Mouse (Mus musculus) kidney, adult 11 months (tissue): ENCODE results near the gene Olfr437.
"Not testable (repeated sequence)": the region's sequence is repeated elsewhere in the genome, so short reads cannot be mapped to it uniquely, and the experiment has no call there.

Experiments used
- DNase-seq: peaks from one replicate; pipeline ENCODE4 v3.0.0; 2022

The Olfr437 gene

GRCm38 (mm10) chr6:43162982-43163381 is at the start of gene Olfr437:
Gene Olfr437 (plus strand): TSS chr6:43163282.
- no peak for DNase-seq

GRCm38 (mm10) chr6:43146267-43146666 is 16.8 kb upstream of the Olfr437 start, which contains the start of gene Olfr237-ps1:
Gene Olfr237-ps1 (plus strand): TSS chr6:43146567.
- DNase-seq = not testable (repeated sequence)

DNA sequence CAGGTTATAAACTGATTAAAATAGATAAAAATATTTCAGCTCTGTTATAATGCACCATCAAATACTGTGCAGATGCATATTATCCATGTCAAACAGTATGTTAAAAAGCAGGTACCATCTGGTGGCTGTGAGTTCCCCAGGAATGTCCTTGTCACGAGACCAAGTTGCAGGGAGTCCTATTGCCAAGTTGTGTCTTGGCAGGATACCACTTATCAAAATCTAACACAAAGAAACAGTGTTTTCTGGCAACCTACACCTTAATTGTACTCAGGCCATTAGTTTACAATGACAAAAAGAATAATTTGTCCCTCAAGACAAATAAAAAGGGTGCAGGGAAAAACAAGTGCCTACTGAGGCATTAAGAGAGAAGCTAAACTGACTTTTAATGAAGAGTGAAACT is 3.6 kb upstream of the Olfr437 start:
- no peak for DNase-seq

- DNase-seq = no peak
Measured at GRCm38 (mm10) chr6:43167246-43167645, 4.2 kb downstream of the Olfr437 start.

- no peak for DNase-seq
Measured at GRCm38 (mm10) chr6:43171840-43172239, 8.8 kb downstream of the Olfr437 start, which contains the start of gene Olfr13. Gene Olfr13 (plus strand): TSS chr6:43172140.

DNA sequence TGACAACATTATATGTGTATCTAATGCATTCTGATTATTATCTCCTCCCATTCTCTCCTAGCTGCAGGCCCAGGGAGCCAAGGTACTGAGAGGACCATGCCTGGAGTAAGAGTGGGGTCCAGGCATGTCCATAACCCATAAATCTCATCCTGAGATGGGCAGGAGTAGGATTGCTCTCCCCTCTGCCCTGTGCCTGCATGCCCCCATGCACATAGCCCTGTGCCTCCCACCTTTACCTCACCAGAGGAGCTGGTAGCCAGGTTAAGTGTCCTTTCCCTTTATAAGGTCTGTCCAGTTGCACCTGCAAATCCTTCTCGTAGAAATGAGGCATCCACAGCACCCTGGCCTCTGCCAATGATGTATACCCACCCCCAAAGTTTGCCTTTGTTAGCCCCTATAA is 15.0 kb downstream of the Olfr437 start:
- no peak for DNase-seq

DNA sequence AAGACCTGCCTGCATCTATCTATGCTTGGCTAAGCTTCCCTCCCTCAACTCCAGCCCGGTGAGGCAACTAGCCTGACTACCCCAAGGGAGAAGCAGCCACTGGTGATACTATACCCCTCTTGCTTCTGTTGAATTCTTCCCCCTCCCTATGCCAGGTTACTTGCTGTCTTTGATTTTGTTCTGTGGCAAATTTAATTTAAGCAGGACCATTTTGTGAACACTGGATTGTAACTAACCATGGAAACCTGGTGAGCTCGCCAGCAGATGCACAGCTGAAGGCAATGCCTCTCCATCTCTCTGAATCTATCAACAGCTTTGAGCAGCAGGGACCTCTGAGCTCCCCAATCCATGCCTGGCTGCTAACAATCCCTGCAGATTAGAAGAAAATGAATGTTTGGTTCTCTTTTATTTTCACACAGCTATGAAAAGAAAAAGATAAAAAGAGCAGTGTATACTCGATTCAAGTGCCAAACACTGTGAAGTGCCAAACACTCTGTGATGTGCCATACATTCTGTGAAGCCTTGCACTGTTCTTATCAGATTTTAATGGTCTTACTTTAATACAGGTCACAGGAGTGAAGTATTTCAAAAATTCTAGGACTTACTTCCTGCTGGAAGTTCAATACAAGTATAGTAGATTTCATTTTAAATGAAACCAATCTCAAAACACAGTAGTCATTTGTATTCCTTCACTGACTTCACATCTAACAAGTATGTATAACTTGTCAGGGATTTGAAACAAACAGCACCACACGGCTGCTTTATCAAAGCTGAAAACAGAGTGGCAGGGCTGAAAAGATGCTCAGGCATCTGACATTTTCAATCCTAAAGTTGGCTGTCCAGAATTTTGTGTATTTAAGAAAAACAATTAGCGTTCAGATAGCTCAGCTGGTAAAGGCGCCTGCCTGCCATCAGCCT is 15.8 kb downstream of the Olfr437 start:
- DNase-seq = no peak

DNA sequence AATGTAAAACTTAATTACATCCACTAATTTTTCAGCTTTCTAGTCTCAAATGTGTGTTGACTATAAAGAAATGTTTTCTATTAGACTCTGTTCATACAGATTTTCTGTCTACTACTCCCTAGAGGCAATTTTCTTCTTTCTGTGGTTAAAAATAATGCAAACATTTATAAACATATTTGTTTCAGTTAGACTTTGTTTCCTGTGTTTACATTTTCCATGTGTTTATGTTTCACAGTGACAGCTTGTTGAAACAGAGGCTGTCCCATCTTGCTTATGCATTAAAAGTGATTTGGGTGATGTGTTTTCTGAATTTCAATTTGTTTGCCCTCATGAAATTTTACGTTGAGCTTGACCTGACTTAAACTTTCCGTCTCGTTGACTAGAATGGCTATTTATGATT is 27.9 kb downstream of the Olfr437 start:
- DNase-seq = no peak

GRCm38 (mm10) chr6:43196781-43197180 is 33.7 kb downstream of the Olfr437 start, which contains the start of gene Olfr435:
Gene Olfr435 (plus strand): TSS chr6:43197146.
- no peak for DNase-seq

DNA sequence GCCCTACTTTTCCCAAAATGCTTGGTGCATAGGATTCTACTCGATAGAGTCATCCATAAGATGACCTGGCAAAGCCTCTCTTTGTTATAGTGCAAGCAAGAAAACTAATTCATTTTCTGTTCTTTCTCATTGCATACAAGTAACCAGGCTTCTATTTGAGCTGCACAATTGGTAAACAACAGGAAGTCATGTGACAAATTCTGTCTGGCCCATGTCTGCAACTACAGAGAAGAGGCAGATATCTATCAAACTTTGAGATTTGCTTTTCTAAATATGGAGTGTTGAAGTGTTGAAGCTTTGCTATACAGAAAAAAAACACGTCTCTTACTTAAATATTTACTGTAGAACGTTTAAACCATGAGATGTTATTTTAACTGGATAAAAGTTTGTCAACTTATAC is 35.0 kb downstream of the Olfr437 start:
- DNase-seq = no peak

GRCm38 (mm10) chr6:43202786-43203185 is 39.7 kb downstream of the Olfr437 start:
- no peak for DNase-seq

DNA sequence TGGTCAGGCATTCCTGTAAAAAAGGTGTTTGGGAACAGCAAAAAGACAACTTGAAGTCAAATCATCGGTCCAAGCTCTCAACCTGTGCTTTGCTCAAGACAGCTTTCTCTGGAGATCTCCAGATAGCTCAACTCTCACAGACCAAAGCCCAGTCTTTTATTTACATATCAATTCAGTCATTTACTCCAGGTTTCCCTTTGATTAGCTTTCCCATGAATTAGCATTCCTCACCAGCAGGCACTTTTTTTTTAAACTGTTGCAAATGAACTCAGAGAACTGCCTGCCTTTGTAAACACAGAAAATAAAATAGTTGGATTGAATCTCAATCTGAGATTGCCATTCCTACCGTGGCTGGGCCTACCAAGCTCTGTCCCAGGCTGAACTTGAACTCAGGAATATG is 42.3 kb downstream of the Olfr437 start:
- DNase-seq = no peak

DNA sequence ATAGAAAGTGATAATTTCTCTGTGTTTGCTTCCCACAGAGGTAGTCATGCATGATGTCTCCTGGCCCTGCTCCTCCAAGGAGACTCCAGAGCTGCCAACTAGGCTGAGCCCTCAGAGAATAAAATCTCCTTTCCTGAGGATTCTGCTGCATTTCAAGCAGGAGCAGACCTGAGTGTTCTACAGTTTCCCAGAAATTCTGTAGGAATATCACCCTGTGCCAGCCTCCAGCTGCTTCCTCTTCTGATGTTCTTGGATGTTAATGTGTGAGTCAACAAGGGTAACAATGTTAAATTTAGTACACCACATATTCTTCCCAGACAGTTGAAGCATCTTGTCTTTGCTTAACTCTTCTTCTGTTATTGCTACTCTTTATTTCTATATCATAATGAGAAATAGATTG is 49.8 kb downstream of the Olfr437 start, which contains the start of gene Olfr434:
Olfr434 (plus strand) TSS at position 149 of the 400 bp plus-strand sequence.
- DNase-seq = not testable (repeated sequence)
